Mouse (Mus musculus) heart, postnatal 36 days (tissue): ENCODE results near the gene Sppl2c. TPM values are rescaled to one million over a fixed set of nuclear protein-coding genes. Genes with fewer than 3 reads are reported as not detected.
A peak's percentile ranks its signal among the peaks of the same experiment; 100 is the strongest.

Source experiments
- DNase-seq, 2 experiments: peaks; one replicate each; pipeline ENCODE4 v3.0.0; 2021 to 2022
- intact Hi-C: fragments of 180-260 bp; cut with DNase I; formaldehyde crosslinking; loops from one replicate; pipeline ENCODE4 v1.15.1; 2025
- total RNA-seq, 2 experiments: library from RNA; stranded (reverse); gene quantifications; 2 replicates each; pipeline ENCODE4 v1.2.3; 2021

Gene Sppl2c
- total RNA-seq, 2 experiments from 2014 or later, result not detected

DNA sequence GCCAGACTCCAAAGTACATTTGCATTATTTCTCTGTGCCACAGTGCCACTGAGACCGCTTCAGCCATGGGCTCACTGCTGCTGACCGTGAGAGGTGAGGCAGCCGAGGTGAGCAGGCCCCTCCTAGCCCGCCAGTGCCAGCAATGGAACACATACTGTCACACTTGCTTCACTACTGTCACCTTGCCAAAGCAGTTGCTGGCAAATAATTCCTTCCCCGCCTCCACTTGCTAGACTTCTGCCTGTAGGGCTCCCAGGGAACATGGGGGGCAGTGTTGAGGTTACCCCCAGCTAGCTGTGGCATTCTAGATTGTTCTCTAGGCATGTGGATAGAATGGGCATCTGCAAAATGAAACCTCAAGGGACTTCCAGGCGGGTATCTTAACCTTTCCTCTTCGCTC, 51.1 kb downstream of the Sppl2c start:
- intact Hi-C loops, result no loop called here
- DNase-seq, result peak; percentile 52 to 64

DNA sequence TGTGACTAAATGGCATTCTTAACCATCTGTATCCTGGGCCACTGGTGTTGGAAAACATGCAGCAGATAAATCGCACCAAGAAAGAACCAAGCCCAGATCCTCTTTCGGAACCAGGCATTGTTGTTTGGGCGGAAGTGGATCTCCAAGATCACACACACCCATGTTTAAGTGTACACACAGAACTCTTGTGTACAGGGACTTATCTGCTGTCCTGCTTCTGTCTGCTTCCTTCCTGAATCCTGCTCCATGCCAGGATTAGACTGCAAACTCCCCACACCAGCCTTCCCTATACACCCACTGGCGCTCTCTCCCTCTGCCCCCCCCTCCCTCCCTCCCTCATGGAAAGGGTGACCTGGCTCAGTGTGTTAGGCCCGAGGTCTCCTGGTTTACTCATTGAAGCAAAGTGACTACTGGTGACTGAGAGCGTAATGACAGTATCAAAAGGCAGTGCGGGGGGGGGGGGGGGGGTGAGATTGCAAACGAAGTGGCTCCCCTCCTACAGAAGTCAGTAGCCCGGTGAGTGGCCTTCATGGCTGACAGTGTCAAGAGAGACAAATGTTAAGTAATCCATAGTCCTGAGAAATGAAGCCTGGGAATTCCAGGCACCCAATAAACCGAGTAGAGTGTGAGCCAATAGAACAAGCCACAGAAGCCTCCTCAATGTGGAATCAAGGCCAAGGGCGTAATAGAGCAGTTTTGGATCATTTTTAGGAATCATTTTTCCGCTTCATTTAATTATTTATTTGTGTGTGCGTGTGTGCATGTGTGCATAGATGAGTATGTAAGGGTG, 52.0 kb downstream of the Sppl2c start:
- intact Hi-C loops, result no loop called here
- DNase-seq, result no peak

Other genes starting within 250 kb of the Sppl2c start
- 10 to 100 TPM; 26.2 to 27.4 TPM for gene Nsf, start 232.3 kb upstream of the Sppl2c start, total RNA-seq
- 10 to 100 TPM; 29.8 to 30.4 TPM for gene Arf2, start 219.6 kb upstream of the Sppl2c start, total RNA-seq
- not detected for gene Crhr1, start 53.5 kb upstream of the Sppl2c start, total RNA-seq
- gene Mapt, start 45.1 kb downstream of the Sppl2c start, total RNA-seq, result 10 to 100 TPM; 79.5 to 92.6 TPM